Mouse (Mus musculus) forebrain, postnatal 0 days (tissue): ENCODE measurements around the gene Gm27029. TPM values are rescaled to one million over a fixed set of nuclear protein-coding genes. Genes with fewer than 3 reads are reported as not detected.
"Not testable (repeated sequence)": the region's sequence is repeated elsewhere in the genome, so short reads cannot be mapped to it uniquely, and the experiment has no call there.

Source experiments
- ATAC-seq: fragments of 200-750 bp; cut with Nextera tagmentation; 2 replicates; pipeline ENCODE4 v1.8.0; 2017; ENCODE audit warnings: mild to moderate bottlenecking, moderate library complexity
- DNase-seq: peaks from one replicate; pipeline ENCODE4 v3.0.0-alpha.2; 2015
- H3K27ac ChIP-seq: fragments of 300-500 bp; sonication (generic); 2 replicates; pipeline ENCODE4 v1.5.1; 2014; ENCODE audit warnings: low read depth, mild to moderate bottlenecking, antibody characterized with exemption, low read length, moderate library complexity, mixed read lengths
- H3K27me3 ChIP-seq: fragments of 300-500 bp; sonication (generic); 2 replicates; pipeline ENCODE4 v1.6.1; 2014; ENCODE audit warnings: mild to moderate bottlenecking, low read length, mixed read lengths; ENCODE audit not compliant: insufficient read depth
- H3K36me3 ChIP-seq: fragments of 300-500 bp; sonication (generic); 2 replicates; pipeline ENCODE4 v1.6.1; 2014; ENCODE audit warnings: mild to moderate bottlenecking, moderate library complexity; ENCODE audit not compliant: insufficient read depth
- H3K4me1 ChIP-seq: fragments of 300-500 bp; sonication (generic); 2 replicates; pipeline ENCODE4 v1.6.1; 2014; ENCODE audit warnings: antibody characterized with exemption; ENCODE audit not compliant: insufficient read depth
- H3K4me2 ChIP-seq: fragments of 300-500 bp; sonication (generic); 2 replicates; pipeline ENCODE4 v1.6.1; 2014; ENCODE audit warnings: low read depth, mild to moderate bottlenecking, moderate library complexity
- H3K4me3 ChIP-seq: fragments of 300-500 bp; sonication (generic); 2 replicates; pipeline ENCODE4 v1.5.1; 2014; ENCODE audit warnings: low read depth, low read length, mixed read lengths
- H3K9ac ChIP-seq: fragments of 300-500 bp; sonication (generic); 2 replicates; pipeline ENCODE4 v1.6.1; 2014; ENCODE audit warnings: mild to moderate bottlenecking
- H3K9me3 ChIP-seq: fragments of 300-500 bp; sonication (generic); 2 replicates; pipeline ENCODE4 v1.6.1; 2016; ENCODE audit warnings: low read length
- CTCF ChIP-seq: sonication (generic); IDR thresholded peaks from 2 replicates; pipeline ENCODE4 v1.5.1; 2016; ENCODE audit warnings: antibody characterized with exemption, control low read depth, low read depth
- WGBS: fragments of 180-500 bp; shearing (Covaris S2); extraction: QIAGEN DNeasy Blood & Tissue Kit; methylation state at CpG from one replicate; pipeline ENCODE4 v1.1.7; 2014; 5-methylcytosine and 5-hydroxymethylcytosine counted together
- polyA plus RNA-seq: library from polyadenylated mRNA; unstranded; fragments of >200 nt; fragmentation: Nextera tagmentation; extraction: Ambion mirVana; gene quantifications from 2 replicates; pipeline ENCODE4 v1.2.1, GENCODE M21; 2015
- total RNA-seq: library from RNA; depleted of rRNA; stranded (reverse); fragments of >200 nt; gene quantifications from 2 replicates; pipeline ENCODE4 v1.2.3, GENCODE M21; 2014

The Gm27029 gene
- total and polyA plus RNA-seq, 2 experiments from 2014 or later: 1.0 to 6.2 TPM

- peak overlapping the region; percentile 70 for H3K4me3 ChIP-seq
- WGBS: 3% methylated on average over 13 of the region's 13 CpGs
- no peak for ATAC-seq
These were observed 44.1 kb upstream of the Gm27029 start for GRCm38 (mm10) chr11:101468731-101469130.

GRCm38 (mm10) chr11:101468263-101468688 lies 43.7 kb upstream of the Gm27029 start:
- peak; percentile 53 for DNase-seq

More at GRCm38 (mm10) chr11:101468731-101469130, 44.1 kb upstream of the Gm27029 start:
- no peak for DNase-seq
- peaks cover 16% of the 10 kb centered on the region for H3K36me3 ChIP-seq
- H3K27ac ChIP-seq: peak overlapping the region; percentile 78; the same call in 1 of the 2 replicates
- H3K27me3 ChIP-seq: no peaks in the 10 kb centered on the region
- TF ChIP-seq CTCF: no peak
- peak overlapping the region; percentile 85 for H3K4me2 ChIP-seq
- peaks cover 11% of the 10 kb centered on the region for H3K4me1 ChIP-seq
- no peaks in the 10 kb centered on the region for H3K9me3 ChIP-seq
- peak overlapping the region; percentile 74 for H3K9ac ChIP-seq

GRCm38 (mm10) chr11:101467477-101468262 lies 43.1 kb upstream of the Gm27029 start:
- H3K27ac ChIP-seq: peak overlapping the region; percentile 78
- ATAC-seq: peak; percentile 66
- WGBS: 2% methylated on average over 54 of the region's 54 CpGs

More at GRCm38 (mm10) chr11:101468263-101468688, 43.7 kb upstream of the Gm27029 start:
- Histone ChIP-seq H3K4me2 (peak overlapping the region; percentile 85), H3K36me3 (peaks cover 16% of the 10 kb centered on the region), H3K27ac (peak overlapping the region; percentile 78), H3K9me3 (no peaks in the 10 kb centered on the region), H3K4me3 (peak overlapping the region; percentile 70), H3K27me3 (no peaks in the 10 kb centered on the region), H3K4me1 (peaks cover 14% of the 10 kb centered on the region), H3K9ac (peak overlapping the region; percentile 74)
- TF ChIP-seq CTCF: no peak
- WGBS: under 1% methylated on average over 26 of the region's 31 CpGs
- peak; percentile 21 for ATAC-seq

GRCm38 (mm10) chr11:101466552-101466950 lies 42.0 kb upstream of the Gm27029 start:
- 53% methylated on average over 5 of the region's 5 CpGs for WGBS
- Histone ChIP-seq H3K4me1 (peaks cover 14% of the 10 kb centered on the region), H3K4me2 (peak overlapping the region; percentile 85), H3K4me3 (peak overlapping the region; percentile 78), H3K36me3 (peaks cover 20% of the 10 kb centered on the region)
- H3K27me3 ChIP-seq, H3K27ac ChIP-seq, H3K9me3 ChIP-seq, H3K9ac ChIP-seq, ATAC-seq, DNase-seq: not testable (repeated sequence)

More at GRCm38 (mm10) chr11:101467477-101468262, 43.1 kb upstream of the Gm27029 start:
- Histone ChIP-seq H3K36me3 (peaks cover 16% of the 10 kb centered on the region), H3K4me1 (peaks cover 14% of the 10 kb centered on the region), H3K9ac (peak overlapping the region; percentile 74), H3K27me3 (no peaks in the 10 kb centered on the region), H3K9me3 (no peaks in the 10 kb centered on the region), H3K4me2 (peak overlapping the region; percentile 85), H3K4me3 (peak overlapping the region; percentile 70)
- peak; percentile 71 for TF ChIP-seq CTCF
- DNase-seq: peak; percentile 83

GRCm38 (mm10) chr11:101465869-101466551 lies 41.4 kb upstream of the Gm27029 start, which contains the start of gene Vat1:
Gene Vat1, minus strand, starts transcription at chr11:101466230.
- peak within 1 kb of the TSS; percentile 78 for H3K27ac ChIP-seq
- H3K4me3 ChIP-seq: peak within 1 kb of the TSS; percentile 78
- H3K4me2 ChIP-seq: peak within 1 kb of the TSS; percentile 85
- H3K9ac ChIP-seq: peak within 1 kb of the TSS; percentile 70
- H3K9me3 ChIP-seq: no peaks in the 10 kb centered on the region
- TF ChIP-seq CTCF: no peak
- WGBS: 1% methylated on average over 53 of the region's 60 CpGs
- peaks cover 22% of the 10 kb centered on the region for H3K36me3 ChIP-seq
- ATAC-seq (peak; percentile 65), DNase-seq (peak; percentile 81)
- no peaks in the 10 kb centered on the region for H3K27me3 ChIP-seq
- peaks cover 14% of the 10 kb centered on the region for H3K4me1 ChIP-seq

- Histone ChIP-seq H3K27ac (peak overlapping the region; percentile 78), H3K4me2 (peak overlapping the region; percentile 85), H3K9me3 (no peaks in the 10 kb centered on the region), H3K36me3 (peaks cover 22% of the 10 kb centered on the region), H3K9ac (peak overlapping the region; percentile 70), H3K4me3 (peak overlapping the region; percentile 78), H3K4me1 (peaks cover 14% of the 10 kb centered on the region), H3K27me3 (no peaks in the 10 kb centered on the region)
- 3% methylated on average over 51 of the region's 51 CpGs for WGBS
- DNase-seq: peak; percentile 82
- peak; percentile 50 for TF ChIP-seq CTCF
- peak; percentile 61 for ATAC-seq
These were observed 40.7 kb upstream of the Gm27029 start for GRCm38 (mm10) chr11:101465101-101465868.
